Mouse (Mus musculus) cortical plate, adult 2 months (tissue): ENCODE data around the gene 1700001L19Rik. TPM values are rescaled to one million over a fixed set of nuclear protein-coding genes. Genes with fewer than 3 reads are reported as not detected.
"Not testable (repeated sequence)": the region's sequence is repeated elsewhere in the genome, so short reads cannot be mapped to it uniquely, and the experiment has no call there.

ENCODE experiments used
- H3K27ac ChIP-seq: fragments of 200-500 bp; 2 replicates; pipeline ENCODE4 v1.5.1; 2012; ENCODE audit warnings: low read length, control low read depth, inconsistent platforms; ENCODE audit not compliant: insufficient read depth
- H3K4me1 ChIP-seq: fragments of 200-500 bp; 2 replicates; pipeline ENCODE4 v1.6.1; 2011; ENCODE audit warnings: low read length; ENCODE audit not compliant: control insufficient read depth, insufficient read depth
- H3K4me3 ChIP-seq: fragments of 200-500 bp; 2 replicates; pipeline ENCODE4 v1.5.1; 2011; ENCODE audit warnings: mild to moderate bottlenecking, low read length, control low read depth; ENCODE audit not compliant: insufficient read depth
- CTCF ChIP-seq: fragments of 200-500 bp; IDR thresholded peaks from 2 replicates; pipeline ENCODE4 v1.5.1; 2011; ENCODE audit warnings: mild to moderate bottlenecking, control low read depth, low read length; ENCODE audit not compliant: insufficient read depth; ENCODE audit errors: extremely low read depth
- POLR2A ChIP-seq: fragments of 200-500 bp; IDR thresholded peaks from 2 replicates; pipeline ENCODE4 v1.6.1; 2011; ENCODE audit warnings: mild to moderate bottlenecking, low read length, control low read depth; ENCODE audit not compliant: insufficient read depth; ENCODE audit errors: extremely low read depth
- polyA plus RNA-seq: library from polyadenylated mRNA; depleted of rRNA; stranded (reverse); fragments of >200 nt; gene quantifications from 2 replicates; pipeline ENCODE4 v1.2.3, GENCODE M21; 2012; rRNA removed

1700001L19Rik gene
- 15.5 and 15.6 TPM in 2 replicates for polyA plus RNA-seq

GRCm38 (mm10) chr13:68597199-68597598 lies at the start of gene 1700001L19Rik:
1700001L19Rik (plus strand) TSS chr13:68597421.
- no peak for TF ChIP-seq CTCF
- no peak for TF ChIP-seq POLR2A
- Histone ChIP-seq H3K4me3 (peak within 1 kb of the TSS; percentile 91), H3K4me1 (peaks cover 5% of the 10 kb centered on the region; the same call in 1 of the 2 replicates), H3K27ac (no peak within 1 kb of the TSS)

- peak; percentile 67 for TF ChIP-seq CTCF
- H3K27ac ChIP-seq, H3K4me1 ChIP-seq: not testable (repeated sequence)
Measured at GRCm38 (mm10) chr13:68553391-68553790, 43.8 kb upstream of the 1700001L19Rik start.

GRCm38 (mm10) chr13:68568110-68568509 lies 29.1 kb upstream of the 1700001L19Rik start:
- Histone ChIP-seq H3K4me1 (no peaks in the 10 kb centered on the region), H3K4me3 (no peak overlapping the region), H3K27ac (no peak overlapping the region)
- TF ChIP-seq POLR2A (no peak), CTCF (no peak)

More at GRCm38 (mm10) chr13:68553391-68553790, 43.8 kb upstream of the 1700001L19Rik start:
- not testable (repeated sequence) for H3K4me3 ChIP-seq

GRCm38 (mm10) chr13:68568548-68568947 lies 28.7 kb upstream of the 1700001L19Rik start:
- H3K27ac ChIP-seq, result no peak overlapping the region
- no peaks in the 10 kb centered on the region for H3K4me1 ChIP-seq
- TF ChIP-seq CTCF (no peak), POLR2A (no peak)
- no peak overlapping the region for H3K4me3 ChIP-seq

- no peak overlapping the region for H3K27ac ChIP-seq
- TF ChIP-seq CTCF, result peak; percentile 72
- TF ChIP-seq POLR2A, result no peak
Measured at GRCm38 (mm10) chr13:68569589-68570336, 27.5 kb upstream of the 1700001L19Rik start.

GRCm38 (mm10) chr13:68572247-68572646 lies 25.0 kb upstream of the 1700001L19Rik start:
- Histone ChIP-seq H3K27ac (no peak overlapping the region), H3K4me1 (no peaks in the 10 kb centered on the region), H3K4me3 (no peak overlapping the region)
- TF ChIP-seq CTCF, result no peak
- TF ChIP-seq POLR2A, result no peak

More at GRCm38 (mm10) chr13:68569589-68570336, 27.5 kb upstream of the 1700001L19Rik start:
- no peak overlapping the region for H3K4me3 ChIP-seq
- H3K4me1 ChIP-seq, result no peaks in the 10 kb centered on the region

GRCm38 (mm10) chr13:68572966-68573913 lies 24.0 kb upstream of the 1700001L19Rik start:
- no peak overlapping the region for H3K27ac ChIP-seq
- TF ChIP-seq POLR2A, result no peak
- TF ChIP-seq CTCF, result no peak
- H3K4me3 ChIP-seq, result no peak overlapping the region
- H3K4me1 ChIP-seq, result no peaks in the 10 kb centered on the region; the same call in 1 of the 2 replicates

GRCm38 (mm10) chr13:68574398-68574797 lies 22.8 kb upstream of the 1700001L19Rik start:
- H3K4me3 ChIP-seq, result no peak overlapping the region
- TF ChIP-seq CTCF (no peak), POLR2A (no peak)
- H3K27ac ChIP-seq, result no peak overlapping the region
- no peaks in the 10 kb centered on the region; the same call in 1 of the 2 replicates for H3K4me1 ChIP-seq

- TF ChIP-seq CTCF (no peak), POLR2A (no peak)
- H3K4me1 ChIP-seq, result peaks cover 2% of the 10 kb centered on the region
- H3K27ac ChIP-seq, result peak overlapping the region; percentile 14; the same call in 1 of the 2 replicates
- H3K4me3 ChIP-seq, result no peak overlapping the region
Measured at GRCm38 (mm10) chr13:68577945-68578344, 19.3 kb upstream of the 1700001L19Rik start.
